Mouse (Mus musculus): Measurements from ENCODE around the gene Car3. TPM values are rescaled to one million over a fixed set of nuclear protein-coding genes. Genes with fewer than 3 reads are reported as not detected.

Gene Car3
- total and polyA plus RNA-seq, 2 experiments, result 1,504 to 1,802 TPM

DNA sequence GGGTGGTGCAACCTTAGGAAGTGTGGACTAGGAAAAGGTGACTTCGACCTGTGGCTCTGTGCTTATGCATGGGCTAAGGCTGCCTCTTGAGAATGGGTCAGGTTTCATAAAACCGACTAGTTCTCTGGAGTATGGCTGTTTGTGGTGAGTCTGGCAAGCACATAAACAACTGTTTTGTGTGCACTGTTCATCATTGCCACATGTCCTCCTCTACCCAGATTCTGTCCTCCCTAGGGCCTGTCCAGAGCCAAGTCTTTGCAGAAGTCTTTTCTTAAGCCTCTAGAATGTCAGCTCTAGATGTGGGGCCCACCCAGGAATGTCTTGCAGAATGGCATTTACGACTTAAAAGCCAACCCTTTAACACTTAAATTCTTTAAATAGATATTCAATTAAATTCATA lies 5.4 kb upstream of the Car3 start:
- 70% methylated on average over 3 of the region's 3 CpGs for WGBS
- H3K27ac ChIP-seq (replicated peaks; ENCODE audit: insufficient read depth, low read depth, low read length), result no peak overlapping the region
- DNase-seq (ENCODE audit: extremely low read depth, low read depth, low spot score), result peak; percentile 34

DNA sequence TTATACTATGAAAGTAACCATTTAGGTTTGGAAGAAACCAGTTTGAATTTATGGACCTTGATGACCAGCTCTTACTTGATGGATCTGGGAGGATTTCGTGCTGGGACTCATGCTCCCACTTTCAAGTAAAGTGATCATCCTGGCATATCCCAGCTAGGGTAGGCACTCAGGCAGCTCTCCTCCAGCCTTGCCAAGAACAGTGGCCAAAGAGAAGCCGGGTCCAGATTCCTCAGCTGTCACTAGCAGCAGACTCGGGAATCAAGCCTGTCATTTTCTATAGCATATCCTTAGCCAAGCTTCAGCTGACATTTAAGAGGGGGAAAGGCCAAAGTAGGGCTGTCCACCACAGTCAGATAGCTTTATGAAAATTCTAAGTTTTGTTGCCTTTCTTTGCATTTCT lies 3.0 kb upstream of the Car3 start:
- H3K4me1 ChIP-seq (ENCODE audit: control insufficient read depth, insufficient read depth, low read length), result peaks cover 7% of the 10 kb centered on the region
- 0 out of 2 replicates have a peak overlapping the region, but pooled peaks have one; percentile 1 for H3K27ac ChIP-seq (replicated peaks; ENCODE audit: insufficient read depth, low read depth, low read length)
- TF ChIP-seq CTCF (IDR thresholded peaks at IDR 0.05; ENCODE audit: low read depth, low read length) (no peak), POLR2A (IDR thresholded peaks at IDR 0.05; ENCODE audit: extremely low read depth, insufficient read depth, low read length) (no peak)
- no peak overlapping the region for H3K4me3 ChIP-seq (ENCODE audit: insufficient read depth, low read depth, low read length)
- 12% methylated on average over 3 of the region's 3 CpGs for WGBS
- peak; percentile 77 for DNase-seq (ENCODE audit: extremely low read depth, low read depth, low spot score)
- 0 out of 2 replicates have a peak, but pooled peaks cover 2% of the 10 kb centered on the region for H3K36me3 ChIP-seq (ENCODE audit: control insufficient read depth, insufficient read depth, low read length)
- H3K9ac ChIP-seq (ENCODE audit: low read depth, low read length), result no peak overlapping the region
- H3K27me3 ChIP-seq (ENCODE audit: control insufficient read depth, insufficient read depth, low read length), result no peaks in the 10 kb centered on the region
- no peaks in the 10 kb centered on the region for H3K79me2 ChIP-seq (ENCODE audit: control insufficient read depth, insufficient read depth, low read length)

More for the DNA sequence above, 5.4 kb upstream of the Car3 start:
- no peak overlapping the region for H3K9ac ChIP-seq (ENCODE audit: low read depth, low read length)
- TF ChIP-seq POLR2A (IDR thresholded peaks at IDR 0.05; ENCODE audit: extremely low read depth, insufficient read depth, low read length), result no peak
- TF ChIP-seq CTCF (IDR thresholded peaks at IDR 0.05; ENCODE audit: low read depth, low read length), result no peak
- H3K79me2 ChIP-seq (ENCODE audit: control insufficient read depth, insufficient read depth, low read length), result no peaks in the 10 kb centered on the region
- peaks cover 6% of the 10 kb centered on the region for H3K4me1 ChIP-seq (ENCODE audit: control insufficient read depth, insufficient read depth, low read length)
- H3K4me3 ChIP-seq (ENCODE audit: insufficient read depth, low read depth, low read length), result no peak overlapping the region
- H3K27me3 ChIP-seq (ENCODE audit: control insufficient read depth, insufficient read depth, low read length), result no peaks in the 10 kb centered on the region
- 0 out of 2 replicates have a peak, but pooled peaks cover 2% of the 10 kb centered on the region for H3K36me3 ChIP-seq (ENCODE audit: control insufficient read depth, insufficient read depth, low read length)

DNA sequence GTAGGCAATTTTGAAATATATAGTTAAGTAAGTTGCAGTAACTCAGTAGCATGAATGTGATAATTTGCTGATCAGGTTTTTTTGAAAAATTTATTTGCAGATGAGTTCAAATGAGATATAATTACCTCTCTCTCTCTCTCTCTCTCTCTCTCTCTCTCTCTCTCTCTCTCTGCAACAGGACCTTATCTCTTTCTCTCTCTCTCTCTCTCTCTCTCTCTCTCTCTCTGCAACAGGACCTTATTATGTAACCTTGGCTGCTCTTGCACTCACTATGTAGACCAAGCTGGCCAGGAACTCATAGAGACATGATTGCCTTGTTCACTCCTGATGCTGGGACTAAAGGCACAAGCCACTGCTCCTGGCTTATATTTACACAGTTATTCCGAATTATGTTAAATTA lies 2.1 kb upstream of the Car3 start:
- no peaks in the 10 kb centered on the region for H3K79me2 ChIP-seq (ENCODE audit: control insufficient read depth, insufficient read depth, low read length)
- H3K27ac ChIP-seq (replicated peaks; ENCODE audit: insufficient read depth, low read depth, low read length), result no peak overlapping the region
- H3K4me3 ChIP-seq (ENCODE audit: insufficient read depth, low read depth, low read length), result peak overlapping the region; percentile 16; the same call in 1 of the 2 replicates
- H3K36me3 ChIP-seq (ENCODE audit: control insufficient read depth, insufficient read depth, low read length), result peaks cover 5% of the 10 kb centered on the region; the same call in 1 of the 2 replicates
- WGBS, result 18% methylated on average over 1 of the region's 1 CpGs
- H3K9ac ChIP-seq (ENCODE audit: low read depth, low read length), result no peak overlapping the region
- TF ChIP-seq POLR2A (IDR thresholded peaks at IDR 0.05; ENCODE audit: extremely low read depth, insufficient read depth, low read length), result no peak
- TF ChIP-seq CTCF (IDR thresholded peaks at IDR 0.05; ENCODE audit: low read depth, low read length), result no peak
- peaks cover 10% of the 10 kb centered on the region for H3K4me1 ChIP-seq (ENCODE audit: control insufficient read depth, insufficient read depth, low read length)
- peak; percentile 89 for DNase-seq (ENCODE audit: extremely low read depth, low read depth, low spot score)
- H3K27me3 ChIP-seq (ENCODE audit: control insufficient read depth, insufficient read depth, low read length), result no peaks in the 10 kb centered on the region

DNA sequence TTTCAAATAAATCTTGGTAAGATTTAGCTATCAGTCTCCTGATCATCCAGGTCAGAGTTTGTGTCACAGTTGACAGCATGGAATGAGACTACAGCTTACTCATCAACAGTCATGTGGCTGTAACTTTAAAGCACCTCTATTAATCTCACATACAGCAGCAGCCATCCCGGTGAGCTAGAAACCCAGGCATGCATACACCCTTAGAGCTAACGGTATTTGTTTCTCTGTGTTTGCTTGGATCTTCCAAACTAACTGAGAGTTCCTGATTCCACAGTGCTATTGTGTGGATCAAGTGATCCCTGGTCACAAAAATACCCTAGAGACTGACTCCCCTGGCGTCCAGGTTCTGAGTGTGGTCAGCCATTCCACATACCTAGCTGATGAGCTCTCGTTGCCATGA lies 1.5 kb upstream of the Car3 start:
- TF ChIP-seq CTCF (IDR thresholded peaks at IDR 0.05; ENCODE audit: low read depth, low read length), result no peak
- TF ChIP-seq POLR2A (IDR thresholded peaks at IDR 0.05; ENCODE audit: extremely low read depth, insufficient read depth, low read length), result no peak
- DNase-seq (ENCODE audit: extremely low read depth, low read depth, low spot score), result peak; percentile 74
- peaks cover 14% of the 10 kb centered on the region for H3K4me1 ChIP-seq (ENCODE audit: control insufficient read depth, insufficient read depth, low read length)
- WGBS, result 21% methylated on average over 4 of the region's 4 CpGs
- peak overlapping the region; percentile 79 for H3K9ac ChIP-seq (ENCODE audit: low read depth, low read length)
- peaks cover 9% of the 10 kb centered on the region for H3K36me3 ChIP-seq (ENCODE audit: control insufficient read depth, insufficient read depth, low read length)
- H3K27ac ChIP-seq (replicated peaks; ENCODE audit: insufficient read depth, low read depth, low read length), result peak overlapping the region; percentile 96
- H3K79me2 ChIP-seq (ENCODE audit: control insufficient read depth, insufficient read depth, low read length), result no peaks in the 10 kb centered on the region
- peak overlapping the region; percentile 55 for H3K4me3 ChIP-seq (ENCODE audit: insufficient read depth, low read depth, low read length)
- no peaks in the 10 kb centered on the region for H3K27me3 ChIP-seq (ENCODE audit: control insufficient read depth, insufficient read depth, low read length)

DNA sequence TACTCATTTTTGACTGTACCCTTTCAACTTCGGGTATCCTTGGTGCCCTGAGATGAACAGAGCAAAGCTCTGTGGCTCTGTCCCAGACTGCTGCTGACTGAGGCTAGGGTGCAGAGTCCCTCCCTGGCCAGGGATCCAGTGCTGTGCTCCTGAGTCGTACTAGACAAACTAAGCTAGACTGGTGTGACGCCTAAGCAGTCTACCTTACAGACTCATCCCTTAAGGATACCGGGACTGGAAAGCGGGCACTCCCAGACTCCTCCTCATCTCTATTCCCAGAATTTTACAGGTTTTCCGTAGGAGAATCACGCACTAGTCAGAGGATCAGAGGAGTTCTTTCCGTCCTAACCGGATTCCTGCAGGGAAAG lies 674 bp upstream of the Car3 start:
- TF ChIP-seq POLR2A (IDR thresholded peaks at IDR 0.05; ENCODE audit: extremely low read depth, insufficient read depth, low read length) (0 out of 2 replicates have a peak, but pooled peaks have one; percentile 8), CTCF (IDR thresholded peaks at IDR 0.05; ENCODE audit: low read depth, low read length) (no peak)
- Histone ChIP-seq H3K27me3 (ENCODE audit: control insufficient read depth, insufficient read depth, low read length) (no peaks in the 10 kb centered on the region), H3K79me2 (ENCODE audit: control insufficient read depth, insufficient read depth, low read length) (no peaks in the 10 kb centered on the region), H3K27ac (replicated peaks; ENCODE audit: insufficient read depth, low read depth, low read length) (peak overlapping the region; percentile 74), H3K4me3 (ENCODE audit: insufficient read depth, low read depth, low read length) (peak overlapping the region; percentile 55), H3K36me3 (ENCODE audit: control insufficient read depth, insufficient read depth, low read length) (peaks cover 15% of the 10 kb centered on the region), H3K4me1 (ENCODE audit: control insufficient read depth, insufficient read depth, low read length) (peaks cover 15% of the 10 kb centered on the region), H3K9ac (ENCODE audit: low read depth, low read length) (peak overlapping the region; percentile 77)
- DNase-seq (ENCODE audit: extremely low read depth, low read depth, low spot score), result peak; percentile 83
- 0% methylated on average over 9 of the region's 9 CpGs for WGBS

DNA sequence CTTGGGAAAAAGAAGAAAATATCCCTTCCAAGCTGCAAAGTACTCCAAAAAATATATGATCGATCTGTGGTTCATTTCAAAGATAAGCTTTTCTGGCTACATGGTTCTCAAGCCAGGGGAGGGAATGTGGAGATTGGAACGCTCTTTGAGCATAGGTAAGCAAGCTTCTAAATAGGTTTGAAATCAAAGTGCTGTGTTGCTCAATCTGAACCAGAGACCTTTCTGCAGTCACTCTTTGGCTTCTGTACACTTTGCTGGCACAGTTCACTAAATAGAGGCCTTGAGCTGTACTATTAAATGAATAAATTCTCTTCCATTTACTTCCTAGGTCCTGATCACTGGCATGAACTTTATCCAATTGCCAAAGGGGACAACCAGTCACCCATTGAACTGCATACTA lies 610 bp downstream of the Car3 start:
- peak overlapping the region; percentile 55 for H3K4me3 ChIP-seq (ENCODE audit: insufficient read depth, low read depth, low read length)
- no peaks in the 10 kb centered on the region for H3K27me3 ChIP-seq (ENCODE audit: control insufficient read depth, insufficient read depth, low read length)
- H3K79me2 ChIP-seq (ENCODE audit: control insufficient read depth, insufficient read depth, low read length), result no peaks in the 10 kb centered on the region
- H3K27ac ChIP-seq (replicated peaks; ENCODE audit: insufficient read depth, low read depth, low read length), result peak overlapping the region; percentile 74
- peaks cover 15% of the 10 kb centered on the region for H3K4me1 ChIP-seq (ENCODE audit: control insufficient read depth, insufficient read depth, low read length)
- peaks cover 23% of the 10 kb centered on the region for H3K36me3 ChIP-seq (ENCODE audit: control insufficient read depth, insufficient read depth, low read length)
- no peak for TF ChIP-seq CTCF (IDR thresholded peaks at IDR 0.05; ENCODE audit: low read depth, low read length)
- TF ChIP-seq POLR2A (IDR thresholded peaks at IDR 0.05; ENCODE audit: extremely low read depth, insufficient read depth, low read length), result no peak
- peak; percentile 100 for DNase-seq (ENCODE audit: extremely low read depth, low read depth, low spot score)
- peak overlapping the region; percentile 77 for H3K9ac ChIP-seq (ENCODE audit: low read depth, low read length)
- WGBS, result 18% methylated on average over 2 of the region's 2 CpGs

Data from liver, adult 2 months (tissue).